In genomic region chr17:46273803-46274236, GRCm38 (mm10) we compare ENCODE assay signal across 17 mouse cellular contexts. TPM values are rescaled to one million over a fixed set of nuclear protein-coding genes. Genes with fewer than 3 reads are reported as not detected.
A peak's percentile ranks its signal among the peaks of the same experiment; 100 is the strongest.
DNase-seq lines count a peak whose midpoint lies in the region; ATAC-seq and TF ChIP-seq lines count a peak whose summit lies in the region.
"Had no signal": no experiment of that assay in that cellular context is flagged by ENCODE, and none has a peak within 500 bp of the region (broad histone marks: within the 10 kb centered on the region; RNA-seq: fewer than 3 reads in every experiment).

No protein-coding gene starts in this region.

- no peak for TF ChIP-seq CTCF in Patski (IDR thresholded peaks at IDR 0.05)
- no peak for TF ChIP-seq CTCF in heart, postnatal 0 days (IDR thresholded peaks at IDR 0.05; ENCODE audit: low read depth)

- CTCF ChIA-PET in Patski (lab: Charles Lee): interaction anchor here (0.9 to 2.4 kb wide), 2 partner anchors 21 to 25 kb away, joined by 3 to 5 read pairs; partner anchors contain the start of gene Lrrc73

- H3K4me3 ChIP-seq in heart, embryonic 12.5 days: no peak overlapping the region
- H3K4me3 ChIP-seq in heart, postnatal 0 days (ENCODE audit: low read depth, low read length): no peak overlapping the region
- H3K4me3 ChIP-seq in kidney, embryonic 14.5 days (ENCODE audit: low read length): no peak overlapping the region
- H3K4me3 ChIP-seq: lung, embryonic 15.5 days; midbrain, embryonic 10.5 days; neural tube, embryonic 13.5 days had no signal

- no peak overlapping the region for H3K4me2 ChIP-seq in heart, embryonic 12.5 days
- H3K4me2 ChIP-seq in heart, postnatal 0 days (ENCODE audit: low read depth, low read length): no peak overlapping the region
- no peak overlapping the region for H3K4me2 ChIP-seq in kidney, embryonic 14.5 days (replicated peaks; ENCODE audit: low read depth, low read length)
- H3K4me2 ChIP-seq: lung, embryonic 15.5 days; neural tube, embryonic 13.5 days had no signal

- no peaks in the 10 kb centered on the region for H3K9me3 ChIP-seq in heart, embryonic 12.5 days (replicated peaks)
- no peaks in the 10 kb centered on the region for H3K9me3 ChIP-seq in heart, postnatal 0 days (replicated peaks; ENCODE audit: control insufficient read depth, low read length)
- no peaks in the 10 kb centered on the region for H3K9me3 ChIP-seq in kidney, embryonic 14.5 days (ENCODE audit: control insufficient read depth, low read length)
- H3K9me3 ChIP-seq: G1E; lung, embryonic 15.5 days; midbrain, embryonic 10.5 days; neural tube, embryonic 13.5 days had no signal

- peak overlapping the region; percentile 69 for H3K27ac ChIP-seq in heart, embryonic 12.5 days (ENCODE audit: poor library complexity, severe bottlenecking)
- H3K27ac ChIP-seq in heart, postnatal 0 days (ENCODE audit: low read depth): peak overlapping the region; percentile 57
- no peak overlapping the region for H3K27ac ChIP-seq in kidney, embryonic 14.5 days (ENCODE audit: low read depth, low read length)
- H3K27ac ChIP-seq: lung, embryonic 15.5 days; midbrain, embryonic 10.5 days; neural tube, embryonic 13.5 days had no signal

- POLR2A ChIA-PET in Patski (lab: Charles Lee): interaction anchor here (1.2 kb wide), 2 partner anchors 8 to 11 kb away, joined by 3 to 4 read pairs; no protein-coding TSS in a partner anchor

- WGBS in heart, embryonic 12.5 days: 38% methylated on average over 1 of the region's 1 CpGs
- 18% methylated on average over 1 of the region's 1 CpGs for WGBS in heart, postnatal 0 days
- WGBS in kidney, embryonic 14.5 days: 80% methylated on average over 1 of the region's 1 CpGs

- peak overlapping the region; percentile 29; the same call in 1 of the 2 replicates for H3K9ac ChIP-seq in heart, embryonic 12.5 days
- H3K9ac ChIP-seq in heart, postnatal 0 days (replicated peaks; ENCODE audit: low read depth, low read length): no peak overlapping the region
- no peak overlapping the region for H3K9ac ChIP-seq in kidney, embryonic 14.5 days (ENCODE audit: low read depth, low read length)
- H3K9ac ChIP-seq: forebrain, postnatal 0 days; lung, embryonic 15.5 days had no signal

- DNase-seq in heart, adult 18-20 months: no peak
- DNase-seq in 3T3-L1 (ENCODE audit: low read depth, low spot score): peak; percentile 99
- DNase-seq in Patski (ENCODE audit: low read depth, low spot score): peak; percentile 94
- DNase-seq in heart, postnatal 0 days (ENCODE audit: low spot score): no peak
- no peak for DNase-seq in embryo, embryonic 9.5 days (ENCODE audit: extremely low spot score)
- DNase-seq in adrenal gland, postnatal 25 days: no peak
- DNase-seq: cerebellum, postnatal 25 days; forebrain, postnatal 0 days; kidney, adult 2 months; thymus, adult 2 months had no signal

- H3K4me1 ChIP-seq in heart, embryonic 12.5 days (replicated peaks): peaks cover 64% of the 10 kb centered on the region
- H3K4me1 ChIP-seq in heart, postnatal 0 days (ENCODE audit: control insufficient read depth, insufficient read depth): peaks cover 18% of the 10 kb centered on the region
- no peaks in the 10 kb centered on the region for H3K4me1 ChIP-seq in kidney, embryonic 14.5 days (ENCODE audit: control insufficient read depth, insufficient read depth, low read length)
- H3K4me1 ChIP-seq: midbrain, embryonic 10.5 days; neural tube, embryonic 13.5 days had no signal

- no peak for ATAC-seq in heart, embryonic 12.5 days (ENCODE audit: insufficient number of reproducible peaks, low FRiP score)
- ATAC-seq in Patski: peak; percentile 76
- ATAC-seq in heart, postnatal 0 days (ENCODE audit: insufficient read depth, low read depth): no peak
- ATAC-seq in kidney, embryonic 14.5 days (ENCODE audit: low FRiP score, low TSS enrichment): no peak
- ATAC-seq: forebrain, postnatal 0 days had no signal

- peaks cover 71% of the 10 kb centered on the region for H3K36me3 ChIP-seq in heart, embryonic 12.5 days
- peaks cover 27% of the 10 kb centered on the region for H3K36me3 ChIP-seq in heart, postnatal 0 days (replicated peaks; ENCODE audit: control insufficient read depth, insufficient read depth, low read length)
- H3K36me3 ChIP-seq in kidney, embryonic 14.5 days (ENCODE audit: control insufficient read depth, insufficient read depth, low read length): peaks cover 55% of the 10 kb centered on the region

- in situ Hi-C loops in Patski (cut with MboI; ENCODE audit: low pct_unique_long_range_greater_than_20kb): no loop called here

- no peaks in the 10 kb centered on the region for H3K27me3 ChIP-seq in heart, embryonic 12.5 days (replicated peaks)
- H3K27me3 ChIP-seq in Patski: no peaks in the 10 kb centered on the region
- H3K27me3 ChIP-seq in heart, postnatal 0 days (ENCODE audit: control insufficient read depth, insufficient read depth, low read length): no peaks in the 10 kb centered on the region
- H3K27me3 ChIP-seq in kidney, embryonic 14.5 days (ENCODE audit: control insufficient read depth, insufficient read depth, low read length): no peaks in the 10 kb centered on the region
- H3K27me3 ChIP-seq: lung, embryonic 15.5 days; neural tube, embryonic 13.5 days had no signal

- no peak for TF ChIP-seq EP300 in heart, postnatal 0 days (IDR thresholded peaks at IDR 0.05; ENCODE audit: low read depth)

RNA-seq across cellular contexts. Expression of gene Tjap1, which starts 9.0 kb away (rescaled TPM):
- polyA plus RNA-seq in heart, embryonic 12.5 days (2016; fragmentation: Nextera tagmentation; extraction: Ambion mirVana): 43.7 and 44.1 TPM in 2 replicates
- total RNA-seq in heart, adult 18-20 months (2021): 10 to 100 TPM; 29.7 to 29.9 TPM
- polyA plus RNA-seq in Patski (2021): 55.3 TPM
- total RNA-seq in heart, postnatal 0 days (2014; rRNA removed; ENCODE audit: low replicate concordance): 30.1 and 31.9 TPM in 2 replicates
- 20.1 and 22.6 TPM in 2 replicates for polyA plus RNA-seq in heart, postnatal 0 days (2015; fragmentation: Nextera tagmentation; extraction: Ambion mirVana)
- 38.5 and 39.4 TPM in 2 replicates for polyA plus RNA-seq in kidney, embryonic 14.5 days (2014; fragmentation: Nextera tagmentation; extraction: Ambion mirVana)
- 66.6 and 69.7 TPM in 2 replicates for total RNA-seq in adrenal gland, postnatal 25 days (2021)

RNA-seq across cellular contexts. Expression of gene Lrrc73, which starts 20.5 kb away (rescaled TPM):
- 0.89 and 0.91 TPM in 2 replicates for polyA plus RNA-seq in heart, embryonic 12.5 days (2016; fragmentation: Nextera tagmentation; extraction: Ambion mirVana)
- total RNA-seq in heart, adult 18-20 months (2021): under 1 TPM; 0.18 to 0.37 TPM
- 9.4 TPM for polyA plus RNA-seq in Patski (2021)
- total RNA-seq in heart, postnatal 0 days (2014; rRNA removed; ENCODE audit: low replicate concordance): 1.3 and 1.5 TPM in 2 replicates
- polyA plus RNA-seq in heart, postnatal 0 days (2015; fragmentation: Nextera tagmentation; extraction: Ambion mirVana): 0.26 and 0.45 TPM in 2 replicates
- 0.54 and 0.92 TPM in 2 replicates for polyA plus RNA-seq in kidney, embryonic 14.5 days (2014; fragmentation: Nextera tagmentation; extraction: Ambion mirVana)
- total RNA-seq in adrenal gland, postnatal 25 days (2021): 5.3 and 6.6 TPM in 2 replicates
- total RNA-seq: hematopoietic stem cell, adult 5-6 weeks had no signal

RNA-seq across cellular contexts. Expression of gene Dlk2, which starts 23.4 kb away (rescaled TPM):
- 0.28 and 0.33 TPM in 2 replicates for polyA plus RNA-seq in heart, embryonic 12.5 days (2016; fragmentation: Nextera tagmentation; extraction: Ambion mirVana)
- total RNA-seq in heart, adult 18-20 months (2021): under 1 TPM; 0.20 to 0.21 TPM
- 1.4 TPM for polyA plus RNA-seq in Patski (2021)
- 1.7 TPM in 1 of 2 replicates, not detected in the other for total RNA-seq in heart, postnatal 0 days (2014; rRNA removed; ENCODE audit: low replicate concordance)
- 0.16 and 0.43 TPM in 2 replicates for polyA plus RNA-seq in heart, postnatal 0 days (2015; fragmentation: Nextera tagmentation; extraction: Ambion mirVana)
- not detected in 2 replicates for polyA plus RNA-seq in kidney, embryonic 14.5 days (2014; fragmentation: Nextera tagmentation; extraction: Ambion mirVana)
- 1.00 TPM in 1 of 2 replicates, not detected in the other for total RNA-seq in adrenal gland, postnatal 25 days (2021)
- total RNA-seq: hematopoietic stem cell, adult 5-6 weeks had no signal
- polyA plus RNA-seq: G1E had no signal

RNA-seq across cellular contexts. Expression of gene Yipf3, which starts 25.9 kb away (rescaled TPM):
- 66.6 and 72.0 TPM in 2 replicates for polyA plus RNA-seq in heart, embryonic 12.5 days (2016; fragmentation: Nextera tagmentation; extraction: Ambion mirVana)
- total RNA-seq in heart, adult 18-20 months (2021): 10 to 100 TPM; 73.6 to 77.5 TPM
- 88.7 TPM for polyA plus RNA-seq in Patski (2021)
- 16.0 and 21.3 TPM in 2 replicates for total RNA-seq in heart, postnatal 0 days (2014; rRNA removed; ENCODE audit: low replicate concordance)
- polyA plus RNA-seq in heart, postnatal 0 days (2015; fragmentation: Nextera tagmentation; extraction: Ambion mirVana): 68.5 and 78.4 TPM in 2 replicates
- polyA plus RNA-seq in kidney, embryonic 14.5 days (2014; fragmentation: Nextera tagmentation; extraction: Ambion mirVana): 102 and 106 TPM in 2 replicates
- total RNA-seq in adrenal gland, postnatal 25 days (2021): 169 and 208 TPM in 2 replicates

RNA-seq across cellular contexts. Expression of gene Polr1c, which starts 26.0 kb away (rescaled TPM):
- polyA plus RNA-seq in heart, embryonic 12.5 days (2016; fragmentation: Nextera tagmentation; extraction: Ambion mirVana): 44.5 and 48.6 TPM in 2 replicates
- total RNA-seq in heart, adult 18-20 months (2021): 10 to 100 TPM; 24.5 to 27.2 TPM
- 93.1 TPM for polyA plus RNA-seq in Patski (2021)
- total RNA-seq in heart, postnatal 0 days (2014; rRNA removed; ENCODE audit: low replicate concordance): 35.7 and 38.3 TPM in 2 replicates
- 27.2 TPM in 2 replicates for polyA plus RNA-seq in heart, postnatal 0 days (2015; fragmentation: Nextera tagmentation; extraction: Ambion mirVana)
- polyA plus RNA-seq in kidney, embryonic 14.5 days (2014; fragmentation: Nextera tagmentation; extraction: Ambion mirVana): 114 and 120 TPM in 2 replicates
- 96.4 and 123 TPM in 2 replicates for total RNA-seq in adrenal gland, postnatal 25 days (2021)

Comparison
In these comparisons a context has a peak if more than half of its experiments do, and no peak if none do; other contexts are left out.
1. DNase-seq: peak in 3T3-L1 (single experiment) and Patski (single experiment); none in heart, adult 18-20 months (0 of 2), heart, postnatal 0 days (single experiment), embryo, embryonic 9.5 days (single experiment) and adrenal gland, postnatal 25 days (single experiment).